Mouse (Mus musculus) thymus, postnatal 0 days (tissue): ENCODE measurements around the gene Grm8. TPM values are rescaled to one million over a fixed set of nuclear protein-coding genes. Genes with fewer than 3 reads are reported as not detected.

Source experiments
- DNase-seq: peaks from one replicate; pipeline ENCODE4 v3.0.0-alpha.2; 2015; ENCODE audit warnings: low spot score
- microRNA counts: library from miRNA; unstranded; fragments of <30 nt; microRNA quantifications from one replicate; lab custom pipeline; 2015
- microRNA-seq: library from miRNA; unstranded; fragments of <30 nt; microRNA quantifications from one replicate; pipeline ENCODE4, GENCODE M21; 2016; ENCODE audit warnings: borderline number of aligned reads
- polyA plus RNA-seq: library from polyadenylated mRNA; unstranded; fragments of >200 nt; fragmentation: Nextera tagmentation; extraction: Ambion mirVana; gene quantifications from 2 replicates; pipeline ENCODE4 v1.2.1, GENCODE M21; 2015

Gene Grm8
- polyA plus RNA-seq, 1 experiment from 2014 or later = 0.75 TPM

DNA sequence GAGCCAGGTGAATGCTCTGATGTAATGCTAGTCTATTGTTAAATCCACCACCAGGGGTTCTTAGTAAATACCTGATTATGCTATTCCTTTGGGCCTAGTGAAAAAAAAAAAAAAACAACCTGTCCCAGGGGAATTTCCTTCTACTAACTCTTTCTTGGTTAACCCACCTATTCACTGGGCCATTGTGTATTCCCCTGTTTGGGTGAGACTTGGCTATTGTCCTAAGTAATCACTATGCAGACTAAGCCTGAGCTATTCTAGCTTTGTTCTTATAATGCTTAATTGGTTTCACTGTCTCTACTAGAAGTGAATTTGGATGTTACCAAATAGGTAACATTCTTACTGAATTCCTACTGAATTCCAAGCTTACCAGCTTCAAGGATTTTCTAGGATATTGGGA lies 872.4 kb downstream of the Grm8 start:
- DNase-seq = no peak

DNA sequence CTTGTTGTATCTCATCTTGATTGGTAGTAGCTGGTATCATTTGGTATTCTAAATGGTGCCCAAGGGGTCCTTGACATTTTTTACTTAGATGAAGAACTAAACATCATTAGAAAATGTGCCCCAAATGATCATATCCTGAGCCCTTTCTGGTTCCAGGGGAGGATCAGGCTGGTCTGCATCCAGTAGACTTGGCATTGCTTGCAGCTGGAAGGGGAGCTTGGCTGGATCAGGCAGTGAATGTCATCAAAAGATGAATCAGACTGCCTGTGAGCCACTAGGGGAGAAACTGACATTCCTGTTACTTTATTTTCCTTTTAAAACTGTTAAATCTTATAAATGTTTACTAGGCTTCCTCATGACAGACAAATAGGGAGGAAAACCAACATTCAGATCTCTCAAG lies 894.6 kb downstream of the Grm8 start:
- DNase-seq = no peak

DNA sequence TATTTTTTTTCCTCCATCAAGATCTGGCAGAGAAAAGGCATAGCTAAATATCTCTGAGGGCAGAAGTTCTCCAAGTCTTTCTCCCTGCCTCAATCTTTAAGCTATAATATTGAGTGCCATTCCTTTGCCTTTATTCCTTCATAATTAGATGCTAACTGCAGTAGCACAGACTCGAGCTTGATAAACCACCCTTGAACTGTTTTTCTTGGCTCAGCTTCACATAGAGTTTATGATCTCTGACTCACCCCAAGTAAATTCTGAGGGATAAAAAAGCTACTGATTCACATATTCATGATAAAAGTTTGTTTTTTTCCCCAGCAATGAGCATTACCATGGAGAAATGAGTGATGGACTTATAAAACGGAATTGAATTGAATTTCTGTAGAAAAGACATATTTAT lies 895.0 kb downstream of the Grm8 start:
- no peak for DNase-seq

MicroRNAs within 50 kb of the gene (microRNA counts, 519-probe panel; counts per million panel counts)
- 473 counts per million, percentile 71 among the panel's probes with 10 or more counts for microRNA mmu-miR-592 (lab: Ali Mortazavi, UCI)

Small RNAs within 50 kb of the gene (microRNA-seq; reads per million reads assigned to microRNA genes)
- 258 reads per million, percentile 57 among the genes with 10 or more reads in this experiment for gene Mir592
